Mouse (Mus musculus) liver, postnatal 0 days (tissue): ENCODE measurements around the gene Stx18. TPM values are rescaled to one million over a fixed set of nuclear protein-coding genes. Genes with fewer than 3 reads are reported as not detected.

ENCODE experiments used
- ATAC-seq: fragments of 200-750 bp; cut with Nextera tagmentation; 2 replicates; pipeline ENCODE4 v1.8.0; 2017; ENCODE audit warnings: mild to moderate bottlenecking, moderate library complexity
- DNase-seq: peaks from one replicate; pipeline ENCODE4 v3.0.0-alpha.2; 2016
- H3K27ac ChIP-seq: fragments of 300-500 bp; sonication (generic); 2 replicates; pipeline ENCODE4 v1.5.1; 2014; ENCODE audit warnings: antibody characterized with exemption, moderate library complexity, mild to moderate bottlenecking, low read depth
- H3K27me3 ChIP-seq: fragments of 300-500 bp; sonication (generic); 2 replicates; pipeline ENCODE4 v1.6.1; 2014; ENCODE audit warnings: low read length, control low read depth, mixed read lengths; ENCODE audit not compliant: insufficient read depth
- H3K36me3 ChIP-seq: fragments of 300-500 bp; sonication (generic); replicated peaks from 2 replicates; pipeline ENCODE4 v1.6.1; 2014; ENCODE audit warnings: mild to moderate bottlenecking, control low read depth, low read length, moderate library complexity, mixed read lengths; ENCODE audit not compliant: insufficient read depth
- H3K4me1 ChIP-seq: fragments of 300-500 bp; sonication (generic); 2 replicates; pipeline ENCODE4 v1.6.1; 2014; ENCODE audit warnings: antibody characterized with exemption, mild to moderate bottlenecking, control low read depth; ENCODE audit not compliant: insufficient read depth
- H3K4me2 ChIP-seq: fragments of 300-500 bp; sonication (generic); 2 replicates; pipeline ENCODE4 v1.6.1; 2014; ENCODE audit warnings: low read depth, mild to moderate bottlenecking, low read length, moderate library complexity, mixed read lengths
- H3K4me3 ChIP-seq: fragments of 300-500 bp; sonication (generic); 2 replicates; pipeline ENCODE4 v1.5.1; 2014; ENCODE audit warnings: low read depth, low read length
- H3K9ac ChIP-seq: fragments of 300-500 bp; sonication (generic); replicated peaks from 2 replicates; pipeline ENCODE4 v1.6.1; 2014; ENCODE audit warnings: mild to moderate bottlenecking, moderate library complexity
- H3K9me3 ChIP-seq: fragments of 300-500 bp; sonication (generic); 2 replicates; pipeline ENCODE4 v1.6.1; 2016; ENCODE audit warnings: mild to moderate bottlenecking, control low read depth, low read length, mixed read lengths
- CTCF ChIP-seq: sonication (generic); IDR thresholded peaks from 2 replicates; pipeline ENCODE4 v1.5.1; 2016; ENCODE audit warnings: antibody characterized with exemption, low read depth
- EP300 ChIP-seq: IDR thresholded peaks from 2 replicates; pipeline ENCODE4 v1.6.1; 2016; ENCODE audit warnings: antibody characterized with exemption, low read depth, mild to moderate bottlenecking
- WGBS: fragments of 180-500 bp; shearing (Covaris S2); extraction: QIAGEN DNeasy Blood & Tissue Kit; methylation state at CpG from one replicate; pipeline ENCODE4 v1.1.7; 2014; ENCODE audit not compliant: insufficient replicate concordance; 5-methylcytosine and 5-hydroxymethylcytosine counted together
- polyA plus RNA-seq: library from polyadenylated mRNA; unstranded; fragments of >200 nt; fragmentation: Nextera tagmentation; extraction: Ambion mirVana; gene quantifications from 2 replicates; pipeline ENCODE4 v1.2.1, GENCODE M21; 2015

The Stx18 gene
- polyA plus RNA-seq, 1 experiment from 2014 or later = 15.2 TPM

- no peak overlapping the region for H3K4me2 ChIP-seq
- ATAC-seq (no peak), DNase-seq (peak; percentile 15)
- no peak overlapping the region for H3K27ac ChIP-seq
- no peaks in the 10 kb centered on the region for H3K9me3 ChIP-seq
- H3K27me3 ChIP-seq = no peaks in the 10 kb centered on the region
- H3K9ac ChIP-seq = no peak overlapping the region
- peaks cover 5% of the 10 kb centered on the region; the same call in 1 of the 2 replicates for H3K4me1 ChIP-seq
- TF ChIP-seq EP300 (no peak), CTCF (peak; percentile 56)
- H3K4me3 ChIP-seq = no peak overlapping the region
- WGBS = 34% methylated on average over 3 of the region's 3 CpGs
- H3K36me3 ChIP-seq = peaks cover 3% of the 10 kb centered on the region; the same call in 1 of the 2 replicates
Observed at GRCm38 (mm10) chr5:38048177-38048576, 9.6 kb downstream of the Stx18 start.

DNA sequence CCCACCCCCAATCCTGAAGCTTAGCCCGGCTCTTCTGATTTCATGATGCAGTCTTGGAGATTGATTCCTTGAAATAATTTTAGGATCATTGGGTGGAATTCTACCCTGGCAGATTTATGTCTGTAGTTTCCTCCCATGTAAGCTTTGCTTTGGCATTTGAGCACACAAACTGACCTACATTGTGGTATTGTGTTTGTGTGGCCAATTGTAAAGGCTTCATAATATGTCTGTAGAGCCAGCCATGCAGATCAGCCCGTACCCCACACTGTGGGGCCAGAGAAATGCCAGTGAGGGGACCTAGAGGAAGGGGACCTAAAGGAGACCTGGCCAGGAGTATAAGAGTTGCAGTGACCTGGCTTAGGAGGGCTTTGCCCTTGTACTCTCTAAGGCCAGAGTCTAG is 22.5 kb downstream of the Stx18 start:
- H3K4me1 ChIP-seq = no peaks in the 10 kb centered on the region
- no peak overlapping the region for H3K4me2 ChIP-seq
- no peak overlapping the region for H3K4me3 ChIP-seq
- no peak for ATAC-seq
- H3K27ac ChIP-seq = no peak overlapping the region
- WGBS = 72% methylated on average over 2 of the region's 2 CpGs
- H3K9ac ChIP-seq = no peak overlapping the region
- no peaks in the 10 kb centered on the region for H3K36me3 ChIP-seq
- H3K27me3 ChIP-seq = no peaks in the 10 kb centered on the region
- no peak for TF ChIP-seq CTCF
- TF ChIP-seq EP300 = no peak
- DNase-seq = no peak
- H3K9me3 ChIP-seq = no peaks in the 10 kb centered on the region

- no peak overlapping the region for H3K9ac ChIP-seq
- no peaks in the 10 kb centered on the region for H3K9me3 ChIP-seq
- H3K27me3 ChIP-seq = no peaks in the 10 kb centered on the region
- DNase-seq (no peak), ATAC-seq (no peak)
- 32% methylated on average over 5 of the region's 5 CpGs for WGBS
- H3K4me1 ChIP-seq = no peaks in the 10 kb centered on the region
- no peak for TF ChIP-seq EP300
- TF ChIP-seq CTCF = peak; percentile 34; the same call in 1 of the 2 replicates
- no peak overlapping the region for H3K4me3 ChIP-seq
- no peaks in the 10 kb centered on the region for H3K36me3 ChIP-seq
- no peak overlapping the region for H3K4me2 ChIP-seq
- no peak overlapping the region for H3K27ac ChIP-seq
Observed at GRCm38 (mm10) chr5:38062709-38063108, 24.2 kb downstream of the Stx18 start.

GRCm38 (mm10) chr5:38063339-38063738 is 24.8 kb downstream of the Stx18 start:
- DNase-seq (no peak), ATAC-seq (no peak)
- Histone ChIP-seq H3K4me2 (no peak overlapping the region), H3K9me3 (no peaks in the 10 kb centered on the region), H3K36me3 (no peaks in the 10 kb centered on the region), H3K27me3 (no peaks in the 10 kb centered on the region), H3K27ac (no peak overlapping the region), H3K4me1 (no peaks in the 10 kb centered on the region), H3K9ac (no peak overlapping the region), H3K4me3 (no peak overlapping the region)
- TF ChIP-seq CTCF (no peak), EP300 (no peak)
- WGBS = 69% methylated on average over 5 of the region's 5 CpGs

DNA sequence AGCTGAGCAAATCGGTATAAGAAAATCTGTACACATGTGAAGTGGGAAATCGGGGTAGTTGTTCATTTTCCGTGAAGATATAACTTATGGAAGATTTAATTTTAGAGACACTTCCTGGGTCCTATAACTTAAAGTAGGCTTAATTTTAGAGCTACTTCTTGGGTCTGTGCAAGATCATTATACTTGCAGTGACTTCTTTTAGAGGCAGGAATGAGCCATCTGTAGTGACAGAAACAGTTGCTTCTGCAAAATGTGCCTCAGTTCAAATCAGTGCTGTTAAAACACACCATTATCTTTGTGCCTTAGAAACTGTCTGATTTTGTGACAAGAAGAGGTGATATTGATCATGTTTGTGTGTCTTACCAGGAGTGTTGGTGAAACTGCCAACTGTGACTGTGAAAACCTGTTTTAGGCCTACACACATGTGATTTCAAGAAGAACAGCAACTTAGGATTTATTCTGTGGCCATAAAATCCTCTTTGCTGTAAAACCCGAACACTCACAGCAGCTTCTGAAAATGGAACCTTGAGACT is 25.6 kb downstream of the Stx18 start:
- Histone ChIP-seq H3K4me1 (no peaks in the 10 kb centered on the region), H3K9ac (no peak overlapping the region), H3K4me2 (no peak overlapping the region), H3K36me3 (no peaks in the 10 kb centered on the region), H3K9me3 (no peaks in the 10 kb centered on the region), H3K4me3 (no peak overlapping the region), H3K27ac (no peak overlapping the region), H3K27me3 (no peaks in the 10 kb centered on the region)
- ATAC-seq = no peak
- no peak for TF ChIP-seq CTCF
- TF ChIP-seq EP300 = no peak
- no peak for DNase-seq
- WGBS = 78% methylated on average over 4 of the region's 4 CpGs

GRCm38 (mm10) chr5:38064701-38065100 is 26.2 kb downstream of the Stx18 start:
- no peaks in the 10 kb centered on the region for H3K9me3 ChIP-seq
- no peak for DNase-seq
- 68% methylated on average over 5 of the region's 5 CpGs for WGBS
- no peak overlapping the region for H3K4me3 ChIP-seq
- H3K4me1 ChIP-seq = no peaks in the 10 kb centered on the region
- H3K27ac ChIP-seq = no peak overlapping the region
- TF ChIP-seq EP300 = no peak
- TF ChIP-seq CTCF = no peak
- H3K27me3 ChIP-seq = no peaks in the 10 kb centered on the region
- no peak for ATAC-seq
- no peak overlapping the region for H3K9ac ChIP-seq
- no peak overlapping the region for H3K4me2 ChIP-seq
- no peaks in the 10 kb centered on the region for H3K36me3 ChIP-seq

GRCm38 (mm10) chr5:38065454-38065853 is 26.9 kb downstream of the Stx18 start:
- 73% methylated on average over 2 of the region's 2 CpGs for WGBS

More at GRCm38 (mm10) chr5:38065454-38065853, 26.9 kb downstream of the Stx18 start:
- no peaks in the 10 kb centered on the region for H3K9me3 ChIP-seq
- DNase-seq (no peak), ATAC-seq (no peak)
- no peak overlapping the region for H3K27ac ChIP-seq
- H3K9ac ChIP-seq = no peak overlapping the region
- no peaks in the 10 kb centered on the region for H3K36me3 ChIP-seq
- no peaks in the 10 kb centered on the region for H3K27me3 ChIP-seq
- no peak for TF ChIP-seq CTCF
- no peak for TF ChIP-seq EP300
- H3K4me3 ChIP-seq = no peak overlapping the region
- H3K4me2 ChIP-seq = no peak overlapping the region
- H3K4me1 ChIP-seq = no peaks in the 10 kb centered on the region
